Mouse (Mus musculus) macrophage (primary cell): Measurements from ENCODE around the gene Kmt5a. TPM values are rescaled to one million over a fixed set of nuclear protein-coding genes. Genes with fewer than 3 reads are reported as not detected.
A peak's percentile ranks its signal among the peaks of the same experiment; 100 is the strongest.
"Not testable (repeated sequence)": the region's sequence is repeated elsewhere in the genome, so short reads cannot be mapped to it uniquely, and the experiment has no call there.

Experiments used
- H3K27ac ChIP-seq: fragments of 350-480 bp; formaldehyde crosslinking; 2 replicates; pipeline ENCODE4 v1.9.0; 2021
- H3K36me3 ChIP-seq: fragments of 350-480 bp; formaldehyde crosslinking; 2 replicates; pipeline ENCODE4 v1.9.0; 2021; ENCODE audit errors: inconsistent target
- H3K4me3 ChIP-seq: fragments of 350-480 bp; formaldehyde crosslinking; 2 replicates; pipeline ENCODE4 v1.9.0; 2021; ENCODE audit errors: inconsistent target
- H3K79me2 ChIP-seq: fragments of 350-480 bp; formaldehyde crosslinking; 2 replicates; pipeline ENCODE4 v1.9.0; 2021; ENCODE audit errors: inconsistent target
- WGBS: methylation state at CpG from one replicate; pipeline ENCODE4 v1.1.7; 2026; ENCODE audit warnings: inconsistent platforms; ENCODE audit not compliant: missing documents; 5-methylcytosine and 5-hydroxymethylcytosine counted together
- polyA plus RNA-seq: library from polyadenylated mRNA; stranded (reverse); fragments of 250-400 nt; gene quantifications from 3 replicates; pipeline ENCODE4 v1.2.4, GENCODE M21; 2018; ENCODE audit warnings: inconsistent platforms

The Kmt5a gene
- polyA plus RNA-seq, 1 experiment from 2014 or later: 134 TPM

DNA sequence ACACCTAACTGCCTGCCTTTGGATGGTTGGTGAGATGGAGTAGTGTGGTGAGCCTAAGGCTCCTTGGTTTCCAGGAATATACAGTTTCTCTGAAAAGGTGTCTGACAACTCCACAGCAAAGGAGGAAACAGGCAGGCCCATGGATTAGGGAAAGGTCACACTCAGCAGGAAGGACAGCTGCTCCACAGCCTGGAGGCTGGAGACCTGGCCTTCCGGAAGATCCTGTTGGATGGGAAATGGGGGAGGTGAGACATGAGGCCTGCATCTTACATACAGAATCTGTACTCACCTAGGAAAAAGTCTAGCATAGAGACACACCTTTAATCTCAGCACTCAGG is 14.3 kb downstream of the Kmt5a start:
- H3K79me2 ChIP-seq: peaks cover 66% of the 10 kb centered on the region
- peaks cover 69% of the 10 kb centered on the region for H3K36me3 ChIP-seq
- no peak overlapping the region for H3K27ac ChIP-seq
- no peak overlapping the region for H3K4me3 ChIP-seq
- 90% methylated on average over 1 of the region's 1 CpGs for WGBS

DNA sequence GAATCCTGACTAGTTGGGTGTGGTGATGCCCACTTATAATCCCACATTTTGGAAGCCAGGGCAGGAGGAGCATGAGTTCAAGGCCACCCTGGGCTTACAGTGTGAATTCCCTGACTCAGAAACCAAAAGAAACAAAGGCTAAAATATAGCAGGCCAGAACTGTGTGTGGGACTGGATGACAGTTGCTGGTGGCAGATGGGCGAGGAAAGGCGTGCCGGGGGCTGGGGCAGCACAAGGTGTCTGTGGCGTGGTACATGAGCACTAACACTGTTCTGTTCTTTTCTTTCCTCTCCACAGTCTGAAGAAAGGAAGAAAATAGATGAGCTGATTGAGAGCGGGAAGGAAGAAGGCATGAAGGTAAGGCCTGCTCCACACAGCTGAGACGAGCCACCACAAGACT is 17.0 kb downstream of the Kmt5a start:
- H3K4me3 ChIP-seq: no peak overlapping the region
- WGBS: 96% methylated on average over 6 of the region's 6 CpGs
- peaks cover 79% of the 10 kb centered on the region for H3K36me3 ChIP-seq
- H3K79me2 ChIP-seq: peaks cover 39% of the 10 kb centered on the region; the same call in 1 of the 2 replicates
- no peak overlapping the region for H3K27ac ChIP-seq

DNA sequence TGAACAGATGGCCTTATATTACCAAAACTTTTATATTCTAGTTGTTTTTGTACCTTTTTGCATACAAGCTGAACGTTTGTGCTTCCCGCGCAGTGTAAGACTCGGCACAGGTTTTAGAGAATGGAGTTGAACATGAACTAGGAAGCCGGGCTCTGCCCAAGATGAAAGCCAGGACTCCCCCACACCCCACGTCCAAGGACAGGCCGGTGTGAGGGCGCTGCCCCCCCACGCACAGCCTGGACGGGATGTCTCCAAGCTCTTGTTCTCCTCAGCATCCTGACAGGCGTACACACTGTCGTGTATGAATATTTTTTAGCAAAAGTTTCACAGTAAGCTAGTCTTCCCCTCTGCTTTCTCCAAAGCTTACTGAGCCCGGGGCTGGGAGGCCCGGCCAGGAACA is 21.2 kb downstream of the Kmt5a start:
- peaks cover 91% of the 10 kb centered on the region for H3K36me3 ChIP-seq
- H3K79me2 ChIP-seq, H3K4me3 ChIP-seq, H3K27ac ChIP-seq: not testable (repeated sequence)
- WGBS: 94% methylated on average over 14 of the region's 14 CpGs

DNA sequence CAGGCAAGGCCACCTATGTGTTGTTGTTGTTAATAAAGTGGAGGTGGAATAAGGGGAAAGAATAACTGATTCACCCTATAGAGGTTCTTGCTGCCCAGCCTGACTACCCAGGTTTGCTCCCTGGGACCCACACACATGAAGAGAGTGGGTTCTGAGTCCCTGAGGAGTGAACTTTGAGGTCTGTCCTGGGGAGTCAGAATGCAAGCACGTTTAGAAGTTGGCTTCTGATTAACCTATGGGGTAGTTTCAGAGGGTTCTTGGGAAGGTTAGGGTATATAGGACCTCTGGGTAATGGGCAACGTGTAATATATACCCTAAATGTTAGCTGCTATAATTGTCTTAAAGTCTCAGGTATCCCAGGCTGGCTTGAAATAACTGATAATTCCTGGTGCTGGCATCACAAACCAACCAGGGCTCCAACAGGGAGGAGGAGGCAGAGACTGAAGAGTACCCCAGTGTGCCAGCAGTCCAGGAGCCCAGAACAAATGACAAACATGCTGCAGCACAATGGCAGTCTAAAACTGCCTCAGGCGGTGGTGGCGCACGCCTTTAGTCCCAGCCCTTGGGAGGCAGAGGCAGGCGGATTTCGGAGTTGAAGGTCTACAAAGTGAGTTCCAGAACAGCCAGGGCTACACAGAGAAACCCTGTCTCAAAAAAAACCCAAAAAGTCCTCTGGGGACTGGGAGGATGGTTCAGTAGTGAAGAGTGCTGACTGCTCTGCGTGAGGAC is 22.7 kb downstream of the Kmt5a start:
- Histone ChIP-seq H3K79me2 (no peaks in the 10 kb centered on the region; the same call in 1 of the 2 replicates), H3K27ac (no peak overlapping the region), H3K4me3 (no peak overlapping the region), H3K36me3 (peaks cover 80% of the 10 kb centered on the region)
- WGBS: 86% methylated on average over 8 of the region's 8 CpGs

DNA sequence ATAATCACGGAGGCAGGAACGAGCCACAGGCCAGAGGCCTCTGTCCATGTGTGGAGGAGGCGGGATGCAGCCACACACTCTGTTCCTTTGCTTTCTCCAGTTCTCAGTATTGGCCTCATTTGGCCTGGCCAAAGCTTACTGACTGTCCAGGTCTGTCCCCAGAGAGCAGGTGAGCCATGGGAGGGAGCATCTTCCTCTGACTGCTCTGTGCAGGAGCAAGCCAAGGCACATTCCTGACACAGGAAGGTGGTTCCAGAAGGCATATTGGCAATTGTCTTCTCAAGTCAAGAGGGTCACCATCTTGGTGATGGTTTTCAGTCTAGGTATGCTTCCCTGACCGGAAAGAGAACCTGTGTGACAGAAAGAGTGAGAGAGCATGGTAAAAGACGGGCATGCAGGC is 23.7 kb downstream of the Kmt5a start:
- Histone ChIP-seq H3K4me3 (no peak overlapping the region), H3K27ac (no peak overlapping the region), H3K36me3 (peaks cover 75% of the 10 kb centered on the region), H3K79me2 (no peaks in the 10 kb centered on the region; the same call in 1 of the 2 replicates)
- WGBS: 97% methylated on average over 5 of the region's 5 CpGs

DNA sequence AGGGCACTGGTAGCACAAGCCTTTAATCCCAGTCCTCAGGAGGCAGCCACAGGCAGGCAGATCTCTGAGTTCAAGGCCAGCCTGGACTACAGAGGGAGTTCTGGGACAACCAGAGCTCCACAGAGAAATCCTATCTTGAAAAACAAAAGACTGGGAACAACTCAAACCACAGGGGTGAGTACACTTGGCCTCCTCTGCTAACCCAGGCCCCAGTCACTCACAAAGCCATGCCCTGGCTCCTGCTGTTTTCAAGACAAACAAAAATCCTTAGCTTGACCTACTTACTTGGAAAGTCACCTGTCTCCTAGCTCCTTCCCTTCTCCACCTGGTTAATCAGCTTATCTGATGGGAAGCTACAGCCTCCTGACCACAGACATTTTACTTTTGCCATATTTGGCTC is 25.2 kb downstream of the Kmt5a start:
- no peak overlapping the region for H3K27ac ChIP-seq
- peaks cover 9% of the 10 kb centered on the region; the same call in 1 of the 2 replicates for H3K79me2 ChIP-seq
- H3K36me3 ChIP-seq: peaks cover 75% of the 10 kb centered on the region
- H3K4me3 ChIP-seq: no peak overlapping the region

DNA sequence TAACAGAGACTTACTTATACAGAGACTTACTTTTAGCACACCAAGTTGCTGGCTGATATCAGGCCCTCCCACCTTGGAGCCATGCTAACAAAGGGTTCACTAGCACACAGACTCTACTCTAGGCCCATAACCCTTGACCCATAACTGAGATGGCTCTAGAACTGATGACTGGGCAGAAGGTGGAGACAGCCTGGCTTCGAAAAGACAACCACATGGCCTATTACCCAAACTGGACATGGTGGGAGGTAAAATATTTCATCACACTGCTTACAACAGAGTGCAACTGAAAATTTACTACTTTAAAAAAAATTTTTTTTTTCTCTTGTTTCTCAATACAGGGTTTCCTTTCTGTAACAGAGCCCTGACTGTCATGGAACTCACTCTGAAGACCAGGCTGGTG is 28.0 kb downstream of the Kmt5a start:
- Histone ChIP-seq H3K79me2 (peaks cover 36% of the 10 kb centered on the region), H3K27ac (no peak overlapping the region), H3K36me3 (peaks cover 49% of the 10 kb centered on the region), H3K4me3 (no peak overlapping the region)
- 22% methylated on average over 1 of the region's 1 CpGs for WGBS

DNA sequence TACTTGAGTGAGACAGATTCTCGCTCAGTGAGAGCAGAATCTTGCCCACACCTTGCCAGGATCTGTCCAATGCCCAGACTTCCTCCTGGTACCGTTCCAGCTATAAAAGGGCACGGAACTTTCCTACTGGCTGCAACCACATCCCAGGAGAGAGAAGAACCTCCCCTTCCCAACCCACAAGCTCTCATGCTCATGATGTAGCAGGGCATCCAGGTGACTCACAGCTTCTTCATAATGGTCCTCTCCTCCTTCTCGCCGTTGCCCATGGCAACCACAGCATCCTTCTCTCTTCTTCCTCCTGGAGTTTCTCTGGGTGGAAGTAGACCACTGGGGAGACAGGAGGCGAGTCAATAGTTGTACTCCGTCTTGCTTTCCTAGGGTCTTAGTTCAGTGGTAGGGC is 28.6 kb downstream of the Kmt5a start:
- Histone ChIP-seq H3K27ac (no peak overlapping the region), H3K79me2 (peaks cover 42% of the 10 kb centered on the region), H3K36me3 (peaks cover 43% of the 10 kb centered on the region), H3K4me3 (no peak overlapping the region)
- WGBS: 81% methylated on average over 7 of the region's 7 CpGs

DNA sequence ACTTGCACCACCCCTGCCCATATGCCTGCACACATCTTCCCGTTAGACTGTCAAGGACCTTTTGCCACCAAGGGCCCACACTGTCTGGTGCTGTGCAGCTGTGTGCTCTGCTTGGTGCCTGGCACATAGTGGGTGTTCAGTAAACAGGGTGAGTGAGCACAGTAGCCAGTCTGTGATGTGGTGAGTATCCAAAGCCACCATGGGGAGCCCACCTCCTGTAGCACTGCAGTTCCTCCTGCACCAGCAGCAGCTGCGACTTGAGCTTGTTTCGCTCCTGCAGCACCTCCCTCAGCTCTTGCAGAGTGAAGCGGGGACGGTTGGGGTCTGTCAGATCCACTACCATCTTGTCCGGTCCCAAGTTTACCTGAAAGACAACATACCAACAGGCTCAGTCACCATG is 29.8 kb downstream of the Kmt5a start:
- 94% methylated on average over 6 of the region's 6 CpGs for WGBS
- peaks cover 34% of the 10 kb centered on the region for H3K36me3 ChIP-seq
- peaks cover 53% of the 10 kb centered on the region for H3K79me2 ChIP-seq

DNA sequence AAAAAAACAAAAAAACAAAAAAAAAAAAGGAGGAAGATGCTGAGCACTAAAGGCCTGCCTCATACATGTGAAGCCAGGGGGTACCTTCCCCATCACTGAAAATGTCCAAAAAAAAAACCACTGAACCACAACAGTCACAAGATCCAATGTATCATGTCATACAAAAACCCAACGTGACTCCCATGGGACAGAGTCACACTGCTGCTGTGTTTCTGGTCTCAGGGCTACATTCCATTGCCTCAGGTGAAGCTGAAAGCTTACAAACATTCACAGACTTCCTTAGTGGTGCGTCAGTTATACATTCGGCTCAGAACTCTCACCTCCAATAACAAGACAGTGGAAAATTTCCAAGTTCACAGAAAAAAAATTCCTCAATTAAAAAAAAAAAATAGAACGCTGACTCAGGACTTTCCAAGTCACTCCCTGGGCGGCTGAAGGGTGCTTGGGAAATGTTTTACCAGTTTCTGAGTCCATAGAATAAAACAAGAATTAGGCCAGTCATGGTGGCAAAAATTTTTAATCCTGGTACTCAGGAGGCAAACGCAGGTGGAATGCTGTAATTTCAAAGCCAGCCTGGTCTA is 31.0 kb downstream of the Kmt5a start:
- 85% methylated on average over 6 of the region's 6 CpGs for WGBS
- peaks cover 24% of the 10 kb centered on the region for H3K36me3 ChIP-seq
- no peak overlapping the region for H3K27ac ChIP-seq
- H3K79me2 ChIP-seq: peaks cover 63% of the 10 kb centered on the region
- no peak overlapping the region for H3K4me3 ChIP-seq

More for the DNA sequence above, 29.8 kb downstream of the Kmt5a start:
- no peak overlapping the region for H3K4me3 ChIP-seq
- no peak overlapping the region for H3K27ac ChIP-seq

DNA sequence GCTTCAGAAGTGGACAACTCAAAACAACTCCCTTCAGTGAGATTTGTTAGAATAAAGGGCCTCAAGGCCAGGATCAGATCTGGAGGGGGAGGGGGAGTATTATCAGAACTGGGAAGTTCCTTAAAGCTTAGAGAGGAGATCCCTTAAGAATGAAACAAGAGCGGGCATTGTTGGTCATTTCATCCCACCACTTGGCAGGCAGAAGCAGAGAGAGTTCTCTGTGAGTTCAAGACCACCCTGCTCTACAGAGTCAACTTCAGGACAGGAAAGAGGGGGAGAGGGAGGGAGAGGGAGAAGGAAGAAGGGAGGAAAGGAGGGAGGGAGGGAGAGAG is 39.1 kb downstream of the Kmt5a start:
- Histone ChIP-seq H3K36me3 (no peaks in the 10 kb centered on the region), H3K4me3 (no peak overlapping the region), H3K79me2 (peaks cover 54% of the 10 kb centered on the region), H3K27ac (peak overlapping the region; percentile 92)
- 25% methylated on average over 1 of the region's 1 CpGs for WGBS

DNA sequence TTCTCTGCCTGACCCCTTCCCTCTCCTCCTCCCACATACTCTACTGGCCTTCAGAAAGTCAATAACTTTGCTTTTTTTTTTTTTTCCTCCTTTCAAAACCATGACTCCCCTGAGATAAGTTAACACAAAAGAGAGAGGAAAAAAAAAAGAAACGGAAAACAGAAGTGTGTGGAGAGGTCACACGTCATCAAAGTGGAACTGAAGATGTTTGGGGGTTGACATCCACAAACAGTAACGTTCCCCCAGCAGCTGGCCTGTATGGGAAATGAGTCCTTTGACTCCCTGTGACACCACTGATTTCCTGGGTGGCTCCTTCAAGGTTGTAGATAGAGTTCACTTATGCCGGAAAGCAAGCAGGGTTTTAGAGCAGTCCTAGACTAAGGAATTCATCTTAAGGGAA is 40.4 kb downstream of the Kmt5a start:
- H3K36me3 ChIP-seq: no peaks in the 10 kb centered on the region
- WGBS: 6% methylated on average over 4 of the region's 4 CpGs
- H3K4me3 ChIP-seq: peak overlapping the region; percentile 1; the same call in 1 of the 2 replicates
- H3K79me2 ChIP-seq: peaks cover 54% of the 10 kb centered on the region
- H3K27ac ChIP-seq: peak overlapping the region; percentile 92

DNA sequence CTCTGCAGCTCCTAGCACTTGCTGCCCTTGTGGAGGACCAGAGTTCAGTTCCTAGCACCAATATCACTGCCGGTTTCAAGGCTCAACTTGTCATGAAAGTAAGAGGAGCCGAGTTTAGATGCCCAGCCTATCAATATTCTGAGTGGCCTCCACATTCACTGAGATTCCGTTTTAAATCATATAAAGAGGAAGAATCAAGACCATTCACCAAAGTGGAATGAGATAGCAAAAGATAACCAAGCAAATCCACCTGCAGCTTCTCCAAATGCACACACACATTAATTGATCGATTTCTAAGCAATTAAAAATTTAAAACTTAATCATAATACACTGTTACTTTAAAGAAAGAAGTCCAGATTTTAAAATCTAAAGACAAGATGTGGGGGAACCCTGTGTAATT is 42.0 kb downstream of the Kmt5a start:
- Histone ChIP-seq H3K36me3 (no peaks in the 10 kb centered on the region), H3K27ac (peak overlapping the region; percentile 86), H3K4me3 (peak overlapping the region; percentile 75; the same call in 1 of the 2 replicates), H3K79me2 (peaks cover 53% of the 10 kb centered on the region)
- 76% methylated on average over 4 of the region's 4 CpGs for WGBS

DNA sequence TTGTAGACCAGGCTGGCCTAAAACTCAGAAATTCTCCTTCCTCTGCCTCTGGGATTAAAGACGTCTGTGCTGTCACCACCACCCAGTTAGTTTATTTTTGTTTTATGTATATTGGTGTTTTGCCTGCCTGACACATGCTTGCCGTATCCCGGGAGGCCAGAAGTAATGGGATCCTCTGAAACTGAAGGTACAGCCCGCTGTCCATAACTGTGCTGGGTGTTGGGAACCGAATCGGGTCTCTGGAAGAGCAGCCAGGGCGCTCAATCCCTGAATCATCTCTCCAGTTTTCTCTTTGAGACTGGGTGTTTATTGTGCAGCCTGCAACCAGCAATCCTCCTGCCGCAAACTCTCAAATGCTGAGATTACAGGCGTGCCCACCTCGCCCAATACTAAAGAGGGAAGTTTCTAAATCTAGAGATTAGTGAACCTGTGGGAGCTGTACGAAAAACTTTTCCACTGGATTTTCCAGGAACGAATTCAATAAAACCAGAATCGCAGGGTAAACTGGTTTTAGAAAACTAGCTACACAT is 42.8 kb downstream of the Kmt5a start:
- Histone ChIP-seq H3K79me2 (peaks cover 45% of the 10 kb centered on the region), H3K4me3 (peak overlapping the region; percentile 75), H3K27ac (peak overlapping the region; percentile 86), H3K36me3 (no peaks in the 10 kb centered on the region)
- WGBS: 3% methylated on average over 13 of the region's 13 CpGs

DNA sequence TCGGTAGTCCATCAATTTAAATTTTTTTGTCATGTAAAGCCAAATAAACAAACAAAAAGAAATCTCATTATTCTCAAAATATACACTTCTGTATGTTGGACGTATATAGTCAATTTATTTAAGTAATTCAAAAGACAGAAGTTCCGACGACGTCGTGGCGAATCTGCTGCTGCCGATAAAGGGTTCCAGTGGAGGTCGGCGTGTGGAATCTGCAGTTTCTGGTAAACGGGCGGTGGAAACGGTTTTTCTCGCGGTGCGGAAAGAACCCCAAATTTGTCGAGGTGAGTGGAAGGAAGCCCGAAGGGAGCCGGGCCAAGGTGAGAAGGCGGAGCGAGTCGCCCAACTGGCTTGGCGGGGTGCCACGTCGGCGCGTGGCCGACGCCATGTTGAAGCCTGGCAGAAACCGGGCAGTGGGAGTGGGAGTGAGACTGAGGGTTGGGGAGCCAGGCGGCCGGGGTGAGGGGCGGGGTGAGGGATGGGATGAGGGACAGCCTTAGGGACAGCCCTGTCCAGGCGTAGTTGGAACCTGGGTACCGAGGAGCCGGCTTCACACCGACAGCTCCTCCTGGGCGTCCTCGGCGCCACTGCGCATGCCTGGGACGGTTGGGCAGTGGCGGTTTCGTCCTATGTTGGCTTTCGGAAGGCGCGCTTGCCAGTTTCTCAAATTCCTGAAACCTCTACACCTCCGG is 43.4 kb downstream of the Kmt5a start, which contains the start of gene Snrnp35:
Snrnp35 (plus strand) TSS at position 169 of the 689 bp plus-strand sequence.
- Histone ChIP-seq H3K79me2 (peaks cover 39% of the 10 kb centered on the region), H3K36me3 (no peaks in the 10 kb centered on the region), H3K27ac (peak within 1 kb of the TSS; percentile 86), H3K4me3 (peak within 1 kb of the TSS; percentile 75)
- WGBS: under 1% methylated on average over 48 of the region's 48 CpGs
